ENCODE assay signal across 9 mouse cellular contexts in genomic region chr5:132073677-132074359, GRCm38 (mm10).
DNase-seq lines count a peak whose midpoint lies in the region; ATAC-seq and TF ChIP-seq lines count a peak whose summit lies in the region.
"Had no signal": no experiment of that assay in that cellular context is flagged by ENCODE, and none has a peak within 500 bp of the region (broad histone marks: within the 10 kb centered on the region; RNA-seq: fewer than 3 reads in every experiment).

No protein-coding gene starts in this region.

- TF ChIP-seq POLR2A in lung, adult 2 months (IDR thresholded peaks at IDR 0.05; ENCODE audit: borderline replicate concordance, extremely low read depth, low read depth, low read length): no peak

- ATAC-seq in lung, postnatal 0 days: no peak
- no peak for ATAC-seq in hindbrain, embryonic 16.5 days
- ATAC-seq in neural tube, embryonic 13.5 days (ENCODE audit: low read depth): no peak

- peak; percentile 23 for DNase-seq in adrenal gland, adult 2 months
- no peak for DNase-seq in adrenal gland, adult 18-20 months (ENCODE audit: low spot score in 2 of 2)
- DNase-seq in lung, postnatal 0 days (ENCODE audit: low spot score): no peak
- DNase-seq in lung, adult 2 months: no peak
- no peak for DNase-seq in left cerebral cortex, adult 18-20 months (ENCODE audit: low spot score in 2 of 2)
- DNase-seq in left cerebral cortex, adult 11 months (ENCODE audit: low spot score): no peak

- H3K4me3 ChIP-seq in lung, postnatal 0 days (ENCODE audit: low read depth, low read length): no peak overlapping the region
- no peak overlapping the region for H3K4me3 ChIP-seq in lung, adult 2 months (replicated peaks; ENCODE audit: extremely low read depth, low read depth, low read length)
- H3K4me3 ChIP-seq in hindbrain, embryonic 16.5 days (ENCODE audit: low read length): peak overlapping the region; percentile 19; the same call in 1 of the 2 replicates
- peak overlapping the region; percentile 1; the same call in 1 of the 2 replicates for H3K4me3 ChIP-seq in neural tube, embryonic 13.5 days
- H3K4me3 ChIP-seq: megakaryocyte, embryonic 14.5 days had no signal

- no peak for TF ChIP-seq CTCF in lung, postnatal 0 days (IDR thresholded peaks at IDR 0.05)
- no peak for TF ChIP-seq CTCF in lung, adult 2 months (IDR thresholded peaks at IDR 0.05; ENCODE audit: insufficient read depth, low read length)

- no peak overlapping the region for H3K27ac ChIP-seq in lung, postnatal 0 days (ENCODE audit: low read length)
- H3K27ac ChIP-seq in hindbrain, embryonic 16.5 days (ENCODE audit: low read depth, low read length): peak overlapping the region; percentile 72
- peak overlapping the region; percentile 83 for H3K27ac ChIP-seq in neural tube, embryonic 13.5 days (replicated peaks)

- H3K4me1 ChIP-seq in lung, postnatal 0 days (ENCODE audit: insufficient read depth, low read depth, low read length): no peaks in the 10 kb centered on the region
- H3K4me1 ChIP-seq in lung, adult 2 months (ENCODE audit: control insufficient read depth, insufficient read depth, low read length): no peaks in the 10 kb centered on the region
- peaks cover 33% of the 10 kb centered on the region for H3K4me1 ChIP-seq in hindbrain, embryonic 16.5 days (ENCODE audit: control insufficient read depth, insufficient read depth, low read depth, low read length)
- peaks cover 53% of the 10 kb centered on the region for H3K4me1 ChIP-seq in neural tube, embryonic 13.5 days (replicated peaks)

- no peak overlapping the region for H3K9ac ChIP-seq in lung, postnatal 0 days (replicated peaks; ENCODE audit: low read depth)
- H3K9ac ChIP-seq in hindbrain, embryonic 16.5 days (ENCODE audit: low read depth, low read length): peak overlapping the region; percentile 52
- H3K9ac ChIP-seq in neural tube, embryonic 13.5 days: peak overlapping the region; percentile 55

- 27% methylated on average over 10 of the region's 10 CpGs for WGBS in lung, postnatal 0 days
- 36% methylated on average over 10 of the region's 10 CpGs for WGBS in lung, adult 2 months
- WGBS in hindbrain, embryonic 16.5 days: 21% methylated on average over 10 of the region's 10 CpGs
- WGBS in neural tube, embryonic 13.5 days: 26% methylated on average over 10 of the region's 10 CpGs

- no peaks in the 10 kb centered on the region for H3K36me3 ChIP-seq in lung, postnatal 0 days (ENCODE audit: insufficient read depth, low read length)
- H3K36me3 ChIP-seq in hindbrain, embryonic 16.5 days (ENCODE audit: control insufficient read depth, insufficient read depth, low read length): no peaks in the 10 kb centered on the region
- H3K36me3 ChIP-seq in neural tube, embryonic 13.5 days: no peaks in the 10 kb centered on the region

- H3K27me3 ChIP-seq in lung, postnatal 0 days (replicated peaks; ENCODE audit: insufficient read depth, low read length): no peaks in the 10 kb centered on the region
- H3K27me3 ChIP-seq in hindbrain, embryonic 16.5 days (replicated peaks; ENCODE audit: control insufficient read depth, insufficient read depth, low read length): no peaks in the 10 kb centered on the region
- no peaks in the 10 kb centered on the region; the same call in none of the 2 replicates for H3K27me3 ChIP-seq in neural tube, embryonic 13.5 days

- peak overlapping the region; percentile 12; the same call in 1 of the 2 replicates for H3K4me2 ChIP-seq in lung, postnatal 0 days (replicated peaks; ENCODE audit: low read depth, low read length)
- H3K4me2 ChIP-seq in hindbrain, embryonic 16.5 days (ENCODE audit: low read length): peak overlapping the region; percentile 51
- H3K4me2 ChIP-seq in neural tube, embryonic 13.5 days: peak overlapping the region; percentile 41

- no peaks in the 10 kb centered on the region for H3K9me3 ChIP-seq in lung, postnatal 0 days (ENCODE audit: low read length)
- no peaks in the 10 kb centered on the region for H3K9me3 ChIP-seq in hindbrain, embryonic 16.5 days (ENCODE audit: control insufficient read depth, low read length)
- H3K9me3 ChIP-seq in neural tube, embryonic 13.5 days: no peaks in the 10 kb centered on the region

- no peak for TF ChIP-seq EP300 in lung, postnatal 0 days (IDR thresholded peaks at IDR 0.05)

Comparison
In these comparisons a context has a peak if more than half of its experiments do, and no peak if none do; other contexts are left out.
1. H3K4me3 ChIP-seq: peak in hindbrain, embryonic 16.5 days (single experiment) and neural tube, embryonic 13.5 days (single experiment); none in lung, postnatal 0 days (single experiment) and lung, adult 2 months (single experiment).
2. Peak in every context shown above with its lines, with median percentiles within 50 percentile points of each other: H3K4me2 ChIP-seq.